Mouse (Mus musculus): ENCODE measurements around the gene Abcc2.

The Abcc2 gene
- long read RNA-seq, experiment 1, result 0 reads
- long read RNA-seq, experiment 2, result 0 reads

DNA sequence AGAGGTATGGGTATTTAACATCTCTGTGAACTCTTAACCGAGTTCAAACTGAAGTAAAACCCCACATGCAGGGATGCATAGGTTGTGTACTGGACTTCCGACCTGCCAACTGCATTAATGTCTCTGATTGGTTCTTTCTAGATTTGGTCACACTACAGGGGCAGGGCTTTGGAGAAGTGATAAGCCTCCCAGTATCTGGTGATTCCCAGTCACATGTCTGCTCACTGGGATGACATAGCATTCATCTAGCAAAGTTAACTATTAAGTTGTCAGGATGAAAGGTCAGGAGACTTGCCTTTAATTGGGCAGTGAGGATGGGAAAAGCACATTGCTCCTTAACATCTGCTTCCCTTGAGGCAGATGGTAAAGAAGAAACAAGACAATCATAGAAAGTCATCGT, at the start of gene Abcc2:
TSS of gene Abcc2 (plus strand) at position 213 of the 400 bp plus-strand sequence.
- intact Hi-C loops (cut with DNase I), result no loop called here

DNA sequence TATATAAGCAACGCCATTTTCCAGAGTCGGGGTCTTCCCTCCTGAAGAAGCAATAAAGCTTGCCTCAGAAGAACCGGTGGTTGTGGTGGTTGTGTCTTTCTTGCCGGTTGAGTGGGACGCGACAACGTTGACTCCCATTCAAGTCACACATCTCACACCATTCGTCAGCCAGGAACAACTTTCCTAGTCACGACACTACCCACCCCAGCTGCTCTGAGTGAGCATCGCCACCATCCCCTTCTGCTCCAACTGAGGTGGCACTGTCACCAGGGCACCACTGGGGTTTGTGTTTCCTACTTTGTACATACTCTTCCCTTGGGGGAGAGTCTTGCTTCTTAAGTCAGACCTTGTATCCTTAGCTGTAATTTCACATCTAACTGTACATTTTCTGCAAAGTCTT, 43.6 kb upstream of the Abcc2 start:
- intact Hi-C loops (cut with DNase I), result no loop called here

DNA sequence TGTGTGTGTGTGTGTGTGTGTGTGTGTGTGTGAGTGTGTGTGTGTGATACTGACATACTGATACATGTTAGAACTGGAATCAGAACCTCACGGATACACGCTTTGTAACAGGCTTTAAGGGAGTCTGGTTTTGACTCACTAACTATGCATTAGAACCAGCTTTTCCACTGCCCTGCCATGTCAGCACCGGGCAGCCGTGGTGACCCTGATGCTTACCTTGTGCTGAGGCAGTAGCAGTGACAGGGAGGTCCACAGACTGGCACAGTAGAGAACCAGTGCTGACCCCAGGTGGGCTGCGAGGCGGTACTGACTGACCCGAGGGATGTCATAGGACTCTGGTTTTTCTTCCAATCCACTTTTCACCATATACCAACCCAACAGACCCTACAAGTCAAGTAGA, 38.6 kb upstream of the Abcc2 start:
- intact Hi-C loops (cut with DNase I), result no loop called here

DNA sequence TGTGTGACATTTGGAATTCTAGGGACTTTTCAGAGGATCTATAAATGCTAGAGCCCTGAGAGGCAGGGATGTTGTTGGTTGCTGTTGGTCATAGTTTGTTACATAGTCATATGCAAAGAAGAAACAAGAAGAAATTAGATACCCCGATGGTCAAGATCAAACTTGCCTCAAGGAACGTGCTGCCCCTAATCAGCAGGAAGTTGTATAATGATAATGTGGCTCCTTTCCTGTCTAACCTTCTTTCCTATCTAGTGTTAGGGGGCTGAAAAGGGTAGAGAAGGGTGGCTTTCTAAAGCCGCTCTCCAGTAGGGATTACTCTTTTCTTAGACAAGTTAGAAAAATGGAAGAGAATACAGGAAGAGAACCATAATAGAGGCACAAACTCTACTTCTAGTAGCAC, 36.3 kb upstream of the Abcc2 start:
- intact Hi-C loops (cut with DNase I), result no loop called here

DNA sequence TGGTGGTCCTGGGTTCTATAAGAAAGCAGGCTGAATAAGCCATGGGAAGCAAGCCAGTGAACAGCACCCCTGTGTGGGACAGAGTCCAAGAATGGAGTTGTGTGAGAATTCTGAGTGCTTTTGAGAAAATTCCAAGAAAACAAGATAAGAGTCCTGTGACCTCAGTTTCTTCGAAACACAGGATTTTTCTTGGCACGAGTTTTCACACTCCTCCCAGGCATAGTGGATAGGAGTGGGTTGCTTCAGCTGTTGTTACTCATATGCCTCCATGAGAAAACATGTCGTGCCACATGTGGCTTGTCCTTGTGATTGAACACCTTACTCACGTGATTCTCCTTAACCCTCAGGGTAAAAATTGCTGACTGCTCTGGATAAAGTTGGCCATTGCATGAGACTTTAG, 34.1 kb upstream of the Abcc2 start:
- intact Hi-C loops (cut with DNase I), result no loop called here

DNA sequence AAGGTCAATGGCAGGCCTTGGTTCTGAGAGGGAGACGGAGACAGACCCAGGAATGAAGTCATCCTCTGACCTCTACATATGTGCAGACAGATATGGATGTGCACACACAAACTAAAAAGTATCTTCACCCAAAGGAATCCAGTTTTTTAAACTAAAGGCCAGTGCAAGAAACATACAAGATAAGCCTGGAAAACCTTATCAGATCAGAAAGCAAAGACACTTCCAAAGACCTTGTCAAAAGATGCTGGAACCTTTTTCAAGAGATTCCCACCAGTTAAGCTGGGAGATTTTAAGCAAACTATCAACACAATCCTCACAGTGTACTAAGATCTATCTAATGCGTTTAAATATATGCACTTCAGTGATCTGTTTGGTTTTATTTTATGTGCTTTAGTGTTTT, 32.0 kb upstream of the Abcc2 start:
- intact Hi-C loops (cut with DNase I), result loop anchor here (5.0 to 10.0 kb wide), 3 partner anchors 73 to 225 kb away; partner anchors contain the start of gene Got1

DNA sequence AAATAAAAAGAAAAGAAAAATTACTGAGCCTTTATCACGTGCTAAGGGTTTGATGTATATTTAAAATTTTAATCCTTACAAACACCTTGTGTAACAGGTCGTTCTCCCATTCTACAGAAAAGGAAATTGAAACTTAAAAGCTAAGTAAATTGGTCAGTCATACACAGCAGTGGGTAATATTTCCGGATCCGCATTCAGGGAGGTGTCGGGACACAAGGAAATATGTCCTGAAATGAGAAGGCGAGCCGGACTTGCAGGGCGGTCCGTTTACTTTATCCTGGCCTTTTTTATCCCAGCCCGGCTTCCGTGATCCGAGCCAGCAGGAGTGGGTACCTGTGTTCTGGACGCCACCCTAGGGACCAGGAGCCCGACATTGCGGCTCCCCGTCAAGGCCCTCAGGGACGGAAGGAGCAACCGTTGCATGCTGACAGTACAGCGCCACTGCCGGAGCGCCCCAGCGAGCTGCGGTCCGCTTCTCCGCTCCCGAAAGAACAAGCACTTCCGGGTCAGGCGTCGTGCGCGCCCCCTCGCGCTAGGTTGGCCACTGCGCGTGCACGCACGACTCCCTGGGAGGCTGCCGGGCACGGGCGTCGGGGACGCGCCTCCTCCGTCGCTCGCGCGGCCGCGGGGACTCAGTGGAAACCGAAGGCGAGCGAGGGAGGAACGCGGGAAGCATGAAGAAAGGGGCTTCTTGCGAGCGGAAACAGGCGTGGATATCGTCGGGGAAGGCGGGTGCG, 29.3 kb upstream of the Abcc2 start, which contains the start of the genes Cutc and Cox15:
TSS of gene Cutc (plus strand) at position 508 of the 737 bp plus-strand sequence.
TSS of gene Cox15 (minus strand) at position 512 of the 737 bp plus-strand sequence.
- intact Hi-C loops (cut with DNase I), result loop anchor here (5.0 to 10.0 kb wide), 3 partner anchors 75 to 228 kb away; partner anchors contain the start of gene Got1

DNA sequence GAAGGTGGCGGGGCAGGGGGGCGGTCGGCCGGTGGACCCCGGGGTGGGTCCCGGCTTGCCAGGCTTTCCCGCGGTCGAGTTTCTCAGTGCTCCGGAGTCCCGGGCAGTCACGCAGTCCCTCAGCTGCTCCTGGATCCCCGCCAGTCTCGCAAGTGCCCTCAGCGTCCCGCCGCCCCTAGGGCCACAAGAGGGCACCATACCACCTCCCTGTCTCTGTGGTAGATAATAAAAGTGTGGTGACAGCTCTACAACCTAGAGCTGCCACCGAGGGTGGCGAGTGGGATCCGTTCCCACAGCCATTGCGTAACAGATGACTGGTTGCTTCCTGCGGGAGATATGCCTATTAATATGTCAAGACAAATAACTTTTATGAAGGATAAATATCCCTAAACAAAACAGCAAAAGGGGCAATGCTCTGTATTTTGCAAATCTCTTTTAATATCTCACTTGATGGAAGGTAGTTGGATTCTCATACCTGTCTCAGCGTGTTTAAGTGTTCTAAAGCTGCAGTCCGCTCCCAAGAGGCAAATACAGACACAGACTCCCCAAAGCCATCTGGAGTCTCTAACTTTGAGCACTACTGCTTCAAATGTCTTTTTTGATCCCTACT, 28.7 kb upstream of the Abcc2 start:
- intact Hi-C loops (cut with DNase I), result loop anchor here (5.0 to 10.0 kb wide), 3 partner anchors 76 to 229 kb away; partner anchors contain the start of gene Got1

DNA sequence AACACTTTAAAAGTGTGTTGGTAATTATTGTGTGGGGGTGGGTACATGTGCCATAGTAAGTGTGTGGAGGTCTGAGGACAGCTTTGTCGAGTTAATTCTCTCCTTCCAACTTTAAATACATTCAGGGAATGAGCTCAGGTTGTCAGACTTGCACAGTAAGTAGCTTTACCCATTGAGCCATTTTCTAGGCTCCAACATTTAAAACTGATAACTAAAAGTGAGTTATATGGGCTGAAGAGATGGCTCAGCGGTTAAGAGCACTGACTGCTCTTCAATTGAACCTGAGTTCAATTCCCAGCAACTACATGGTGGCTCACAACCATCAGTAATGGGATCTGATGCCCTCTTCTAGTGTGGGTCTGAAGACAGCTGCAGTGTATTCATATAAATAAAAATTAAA, 27.8 kb upstream of the Abcc2 start:
- intact Hi-C loops (cut with DNase I), result loop anchor here (5.0 to 10.0 kb wide), 3 partner anchors 77 to 229 kb away; partner anchors contain the start of gene Got1

DNA sequence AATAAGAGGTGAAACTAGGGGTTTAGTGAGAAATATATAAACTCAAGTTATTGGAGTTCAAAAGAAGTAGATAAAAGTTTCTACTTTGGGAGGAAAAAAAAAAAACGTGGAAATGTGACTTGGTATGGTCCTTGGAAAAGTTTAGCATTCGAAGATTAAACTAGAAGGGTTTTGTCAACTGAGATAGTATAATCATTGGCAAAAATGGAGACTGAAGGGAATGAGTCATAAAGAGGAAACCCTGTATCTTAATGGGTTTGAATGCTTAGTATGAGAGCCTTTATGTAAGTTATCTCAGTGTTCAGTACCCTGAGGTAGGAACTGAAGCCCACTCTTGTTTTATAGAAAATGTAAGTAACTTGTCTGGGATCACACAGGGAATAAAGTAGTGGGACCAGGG, 27.1 kb upstream of the Abcc2 start:
- intact Hi-C loops (cut with DNase I), result loop anchor here (5.0 to 10.0 kb wide), 3 partner anchors 78 to 230 kb away; partner anchors contain the start of gene Got1

DNA sequence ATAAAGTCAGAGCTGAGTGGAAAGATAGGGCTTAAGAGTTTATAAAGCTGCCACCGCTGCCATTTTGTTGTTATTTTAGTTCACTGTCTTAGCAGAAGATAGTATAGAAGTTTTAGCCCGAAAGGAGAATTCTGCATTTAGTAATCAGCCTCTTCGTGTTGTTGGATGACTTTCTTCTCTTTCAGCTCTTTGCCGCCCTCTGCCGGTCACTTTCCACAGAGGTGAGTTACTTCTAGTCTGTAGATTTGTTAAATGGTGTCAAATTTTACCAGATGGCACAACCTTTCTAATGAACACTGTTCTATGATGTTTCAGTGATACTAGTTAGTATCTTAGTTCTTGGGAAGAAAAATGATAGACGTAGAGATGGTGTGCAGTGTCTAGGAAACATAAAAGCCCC, 21.5 kb upstream of the Abcc2 start:
- intact Hi-C loops (cut with DNase I), result loop anchor here (5.0 kb wide), 1 partner anchor 197 kb away; no protein-coding TSS in a partner anchor

DNA sequence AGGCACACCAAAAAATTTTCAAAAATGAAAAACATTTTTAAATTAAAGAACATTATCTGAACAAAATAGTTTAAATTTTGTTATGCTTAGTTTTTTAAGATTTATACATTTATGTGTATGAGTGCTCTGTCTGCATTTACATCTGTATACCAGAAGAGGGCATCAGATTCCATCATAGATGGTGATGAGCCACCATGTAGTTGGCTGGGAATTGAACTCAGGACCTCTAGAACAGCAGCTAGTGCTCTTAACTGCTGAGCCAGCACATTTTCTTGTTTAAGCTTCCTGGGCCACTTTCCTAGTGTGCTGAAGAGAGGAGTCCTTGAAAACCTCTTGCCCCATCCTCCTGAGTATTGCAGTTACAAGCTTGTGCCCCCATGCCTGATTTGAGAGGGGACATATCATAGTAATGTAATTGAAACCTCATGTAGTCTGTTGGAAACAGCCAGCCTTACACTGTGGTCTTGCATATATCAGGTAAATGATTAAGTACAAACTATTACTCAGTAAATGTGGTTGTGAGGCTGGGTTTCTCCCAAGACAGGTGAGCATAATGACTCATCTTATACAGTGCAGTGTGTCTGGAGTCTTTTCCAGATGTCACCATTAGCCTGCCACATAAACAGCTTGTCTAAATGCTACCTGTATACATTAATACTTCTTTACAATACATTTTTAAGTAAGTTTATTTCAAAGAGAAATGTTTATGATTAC, 20.3 kb upstream of the Abcc2 start:
- intact Hi-C loops (cut with DNase I), result loop anchor here (5.0 kb wide), 1 partner anchor 196 kb away; no protein-coding TSS in a partner anchor

DNA sequence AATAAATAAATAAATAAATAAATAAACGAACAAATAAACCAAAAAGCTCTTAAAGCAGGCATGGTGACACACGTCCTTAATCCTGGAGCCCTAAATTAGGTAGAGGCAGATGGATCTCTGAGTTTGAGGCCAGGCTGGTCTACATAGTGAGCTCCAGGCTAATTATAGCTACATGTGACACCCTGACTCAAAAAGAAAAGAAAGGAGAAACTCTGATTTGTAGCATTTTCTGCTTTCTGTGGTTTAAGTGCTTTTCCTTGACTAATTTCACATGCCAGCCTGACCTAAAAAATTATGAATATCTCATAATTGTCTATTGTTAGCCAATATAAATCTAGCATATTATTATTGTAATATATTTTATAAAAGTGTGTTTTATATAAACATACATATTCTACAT, 19.6 kb upstream of the Abcc2 start:
- intact Hi-C loops (cut with DNase I), result loop anchor here (5.0 kb wide), 1 partner anchor 195 kb away; no protein-coding TSS in a partner anchor

DNA sequence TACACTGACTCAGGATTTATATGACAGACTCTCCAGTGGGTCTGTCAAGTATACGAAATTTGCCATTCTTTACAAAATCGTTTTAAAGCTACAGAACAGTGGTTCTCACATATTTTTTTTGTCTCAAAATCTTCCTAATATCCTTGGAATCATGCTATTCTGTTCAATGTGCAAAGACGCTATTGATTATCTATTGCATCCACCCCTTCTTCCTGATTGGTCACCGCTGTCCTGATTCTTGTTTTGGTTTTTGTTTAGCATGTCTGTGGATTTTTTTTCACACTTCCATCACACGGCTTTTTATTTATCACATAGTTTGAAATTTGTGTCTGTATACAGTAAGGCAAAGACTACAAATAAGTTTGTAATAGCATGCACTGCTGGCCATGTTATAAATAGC, 15.5 kb upstream of the Abcc2 start:
- intact Hi-C loops (cut with DNase I), result no loop called here

DNA sequence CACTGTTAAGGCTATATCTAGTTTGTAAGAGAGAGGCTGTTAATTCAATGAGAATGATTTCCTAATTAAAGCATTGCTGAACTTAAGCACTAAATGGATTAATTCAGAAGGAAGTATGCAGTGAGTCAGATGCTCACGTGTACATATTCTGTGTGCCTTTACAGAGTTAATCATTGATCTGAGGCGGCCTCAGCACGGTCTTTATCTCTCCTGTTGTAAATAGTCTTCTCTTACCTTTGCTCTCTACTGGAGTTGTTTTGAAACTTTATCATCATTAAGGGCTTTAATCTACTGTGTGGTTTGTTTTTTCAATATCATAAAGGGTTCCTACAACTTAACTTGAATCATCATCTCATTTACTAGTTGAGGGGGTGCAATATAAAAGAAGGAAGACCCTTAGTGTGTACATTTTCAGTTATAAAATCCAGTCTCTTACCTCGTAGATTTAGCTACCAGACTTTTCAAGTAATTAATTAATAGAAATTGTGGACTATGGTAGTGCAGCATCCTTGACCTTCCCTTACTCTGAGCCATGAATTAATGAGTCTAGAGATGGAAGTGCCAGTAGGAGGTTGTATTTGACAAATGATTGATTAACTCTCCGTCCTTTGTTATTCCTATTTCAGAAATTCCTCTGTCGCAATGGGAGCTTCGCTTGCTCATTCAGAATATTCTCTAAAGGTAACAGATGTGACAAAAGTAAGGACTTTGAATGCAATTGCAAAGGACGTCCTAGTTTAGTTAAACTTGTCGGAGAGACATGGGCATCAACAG, 14.3 kb upstream of the Abcc2 start:
- intact Hi-C loops (cut with DNase I), result no loop called here

DNA sequence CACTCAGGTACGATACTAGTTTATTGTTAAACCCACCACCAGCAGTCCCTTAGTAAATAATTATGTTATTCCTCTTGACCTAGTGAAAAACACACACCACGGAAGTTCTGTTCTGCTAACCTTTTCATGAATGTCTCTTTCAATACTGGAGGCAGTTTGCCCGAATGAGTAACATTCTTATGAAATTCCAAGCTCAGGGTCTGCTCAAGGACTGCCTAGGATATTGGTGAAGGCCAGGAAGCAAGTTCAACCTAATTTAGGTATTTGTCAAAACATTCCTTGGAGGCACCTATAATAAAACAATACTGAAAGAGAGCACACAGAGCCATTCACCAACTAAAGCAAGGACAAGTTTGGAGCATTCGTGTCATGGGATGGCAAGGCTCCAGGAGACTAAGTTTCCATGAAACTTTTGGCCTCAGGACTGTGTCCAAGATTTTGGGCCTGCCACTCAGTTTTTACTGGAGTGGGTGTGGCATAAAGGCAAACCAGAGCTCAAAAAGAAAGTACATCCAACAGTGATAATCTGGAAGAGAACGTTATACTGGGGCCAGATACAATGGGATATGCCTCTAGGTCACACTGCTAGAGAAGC, 12.5 kb upstream of the Abcc2 start:
- intact Hi-C loops (cut with DNase I), result no loop called here

DNA sequence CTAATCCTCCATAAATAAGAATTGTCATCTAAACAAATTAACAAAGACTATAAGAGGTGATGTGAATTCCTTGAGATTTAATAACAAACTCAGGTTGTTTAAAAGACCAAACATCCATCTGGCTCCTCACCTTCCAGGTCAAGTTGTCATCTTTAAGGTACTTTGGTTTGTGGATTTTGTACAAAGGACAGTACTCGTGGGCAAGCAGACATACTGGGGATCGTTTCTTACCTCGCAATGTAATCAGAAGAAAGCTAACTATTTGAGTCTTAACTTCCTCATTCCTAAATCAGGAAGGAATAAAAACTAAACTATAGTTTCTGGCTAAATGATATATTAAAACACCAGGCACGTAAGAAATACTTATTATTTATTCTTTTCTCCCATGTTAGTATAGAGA, 11.4 kb upstream of the Abcc2 start:
- intact Hi-C loops (cut with DNase I), result no loop called here

DNA sequence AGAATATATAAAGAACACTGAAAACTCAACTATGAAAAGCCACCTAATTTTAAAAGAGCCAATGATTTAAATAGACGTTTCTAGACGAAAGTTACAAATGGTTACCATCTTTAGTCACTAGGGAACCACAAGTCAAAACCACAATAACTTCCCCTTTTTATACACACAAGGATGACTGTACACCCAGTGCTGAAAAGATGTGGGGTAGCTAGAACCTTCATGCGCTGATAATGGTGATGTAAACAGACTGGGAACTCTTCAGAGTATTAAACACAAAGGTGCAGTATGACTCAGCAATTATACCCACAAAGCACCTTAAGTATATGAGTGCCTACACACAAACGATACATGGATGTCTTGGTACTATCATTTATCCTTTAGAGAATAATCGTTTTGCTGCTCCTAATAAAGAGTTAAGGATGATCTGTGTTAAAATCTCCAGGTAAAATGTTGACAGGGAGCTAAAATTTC, 10.5 kb upstream of the Abcc2 start:
- intact Hi-C loops (cut with DNase I), result no loop called here

DNA sequence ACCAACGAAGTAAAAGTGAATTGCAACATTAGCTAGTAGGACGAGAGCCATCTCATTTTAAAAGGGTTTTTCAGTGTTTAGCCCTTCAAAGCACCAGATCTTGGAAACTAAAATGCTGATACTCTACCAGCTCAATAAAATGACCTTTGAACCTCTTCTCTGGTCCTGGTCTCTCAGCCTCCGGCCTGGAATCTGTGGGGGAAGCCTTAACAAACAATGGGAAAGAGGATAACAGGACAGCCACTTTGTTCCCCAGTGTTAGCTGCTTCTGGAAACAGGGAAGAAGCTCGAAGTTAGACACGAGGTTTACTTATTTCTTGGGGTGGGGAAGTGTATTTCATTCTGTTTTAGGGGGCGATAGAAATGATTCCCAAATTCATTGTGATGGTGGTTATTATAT, 9.7 kb upstream of the Abcc2 start:
- intact Hi-C loops (cut with DNase I), result no loop called here

DNA sequence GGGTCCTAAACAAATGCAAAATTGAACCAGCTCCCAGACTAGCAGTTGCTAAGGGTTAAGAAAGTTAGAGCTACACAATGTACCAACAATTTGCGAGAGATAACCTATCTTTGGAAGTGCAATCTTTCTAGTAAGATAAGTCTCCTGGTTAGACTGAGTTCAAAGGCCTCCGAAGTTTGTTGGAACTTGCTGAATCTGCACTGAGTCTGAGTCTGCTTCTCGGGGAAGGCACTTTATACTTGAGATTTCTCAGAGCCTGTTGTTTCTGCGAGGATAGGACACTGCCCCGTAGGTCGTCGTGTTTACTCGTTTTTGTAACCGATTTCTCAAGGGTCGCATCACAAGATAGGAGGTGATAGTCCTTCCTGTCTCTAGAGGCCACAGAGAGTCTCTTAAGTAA, 6.6 kb upstream of the Abcc2 start:
- intact Hi-C loops (cut with DNase I), result no loop called here

All from adrenal gland (tissue).